22 mouse cellular contexts compared by ENCODE assay signal in the genomic region with DNA sequence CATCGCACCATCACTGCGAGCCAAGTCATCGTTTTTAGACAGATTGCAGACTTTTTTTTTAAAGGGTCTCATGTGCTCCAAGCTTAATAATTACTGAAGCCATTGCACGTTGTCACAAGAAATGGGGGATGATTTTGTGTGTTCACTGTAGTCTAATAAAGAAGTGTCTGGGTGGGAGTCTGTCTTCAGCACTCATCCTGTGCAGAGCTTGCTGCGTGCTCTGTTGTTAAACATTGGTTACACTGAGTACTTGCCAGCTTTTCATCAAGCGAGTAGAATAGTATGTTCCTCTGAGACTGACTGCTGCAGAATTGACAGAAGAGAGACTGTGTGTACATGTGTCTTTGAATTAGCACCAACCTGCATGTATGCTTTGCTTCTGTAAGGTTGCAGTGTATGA. TPM values are rescaled to one million over a fixed set of nuclear protein-coding genes. Genes with fewer than 3 reads are reported as not detected.
DNase-seq lines count a peak whose midpoint lies in the region; ATAC-seq and TF ChIP-seq lines count a peak whose summit lies in the region.
"Had no signal": no experiment of that assay in that cellular context is flagged by ENCODE, and none has a peak within 500 bp of the region (broad histone marks: within the 10 kb centered on the region; RNA-seq: fewer than 3 reads in every experiment).

No protein-coding gene starts in this region.

- TF ChIP-seq EP300 in heart, postnatal 0 days (IDR thresholded peaks at IDR 0.05; ENCODE audit: low read depth) = no peak

- no peaks in the 10 kb centered on the region for H3K27me3 ChIP-seq in heart, postnatal 0 days (ENCODE audit: control insufficient read depth, insufficient read depth, low read length)
- no peaks in the 10 kb centered on the region for H3K27me3 ChIP-seq in heart, embryonic 10.5 days (ENCODE audit: insufficient read depth, poor library complexity, severe bottlenecking)
- no peaks in the 10 kb centered on the region for H3K27me3 ChIP-seq in limb, embryonic 12.5 days
- H3K27me3 ChIP-seq in limb, embryonic 10.5 days (ENCODE audit: low read depth, poor library complexity, severe bottlenecking) = no peaks in the 10 kb centered on the region
- no peaks in the 10 kb centered on the region for H3K27me3 ChIP-seq in testis, adult 2 months (ENCODE audit: control insufficient read depth, insufficient read depth, low read length)
- H3K27me3 ChIP-seq: embryonic facial prominence, embryonic 13.5 days; liver, embryonic 13.5 days; neural tube, embryonic 13.5 days had no signal

- 70% methylated on average over 6 of the region's 6 CpGs for WGBS in heart, postnatal 0 days
- 92% methylated on average over 6 of the region's 6 CpGs for WGBS in heart, embryonic 10.5 days
- 83% methylated on average over 6 of the region's 6 CpGs for WGBS in limb, embryonic 12.5 days
- 93% methylated on average over 6 of the region's 6 CpGs for WGBS in limb, embryonic 10.5 days

- H3K9ac ChIP-seq in heart, postnatal 0 days (replicated peaks; ENCODE audit: low read depth, low read length) = no peak overlapping the region
- no peak overlapping the region for H3K9ac ChIP-seq in limb, embryonic 12.5 days (replicated peaks)
- H3K9ac ChIP-seq: embryonic facial prominence, embryonic 13.5 days; liver, embryonic 13.5 days; neural tube, embryonic 13.5 days had no signal

- ATAC-seq in heart, postnatal 0 days (ENCODE audit: insufficient read depth, low read depth) = no peak
- no peak for ATAC-seq in limb, embryonic 12.5 days (ENCODE audit: insufficient number of reproducible peaks, insufficient read depth, low FRiP score, low TSS enrichment, low read depth)
- ATAC-seq: midbrain, embryonic 16.5 days had no signal

- TF ChIP-seq POLR2A in testis, adult 2 months (IDR thresholded peaks at IDR 0.05; ENCODE audit: control insufficient read depth, low read depth, low read length) = no peak

- DNase-seq in heart, postnatal 0 days (ENCODE audit: low spot score) = no peak
- no peak for DNase-seq in heart, embryonic 10.5 days (ENCODE audit: low spot score)
- DNase-seq in limb, embryonic 10.5 days (ENCODE audit: low spot score) = no peak
- DNase-seq in testis, postnatal 10 days (ENCODE audit: low spot score) = no peak
- DNase-seq in cerebellum, adult 18-20 months = no peak
- DNase-seq: cerebellum, adult 8-10 months; gastrocnemius, postnatal 25 days; kidney, adult 11 months; kidney, postnatal 36 days; liver, embryonic 13.5 days; right cerebral cortex, postnatal 4 days; thymus, postnatal 25 days had no signal

- no peak overlapping the region for H3K4me3 ChIP-seq in heart, postnatal 0 days (ENCODE audit: low read depth, low read length)
- no peak overlapping the region for H3K4me3 ChIP-seq in heart, embryonic 10.5 days
- no peak overlapping the region for H3K4me3 ChIP-seq in limb, embryonic 12.5 days (replicated peaks)
- no peak overlapping the region for H3K4me3 ChIP-seq in limb, embryonic 10.5 days
- H3K4me3 ChIP-seq in testis, adult 2 months (ENCODE audit: control insufficient read depth, low read depth, low read length) = no peak overlapping the region
- H3K4me3 ChIP-seq: embryonic facial prominence, embryonic 13.5 days; liver, embryonic 13.5 days; neural tube, embryonic 13.5 days had no signal

- peaks cover 50% of the 10 kb centered on the region for H3K4me1 ChIP-seq in heart, postnatal 0 days (ENCODE audit: control insufficient read depth, insufficient read depth)
- peaks cover 33% of the 10 kb centered on the region for H3K4me1 ChIP-seq in heart, embryonic 10.5 days
- peaks cover 10% of the 10 kb centered on the region for H3K4me1 ChIP-seq in limb, embryonic 12.5 days (replicated peaks)
- H3K4me1 ChIP-seq in limb, embryonic 10.5 days = no peaks in the 10 kb centered on the region
- H3K4me1 ChIP-seq in testis, adult 2 months (ENCODE audit: control insufficient read depth, insufficient read depth, low read length) = no peaks in the 10 kb centered on the region; the same call in 1 of the 2 replicates

- H3K27ac ChIP-seq in heart, postnatal 0 days (ENCODE audit: low read depth) = peak overlapping the region; percentile 7; the same call in 1 of the 2 replicates
- no peak overlapping the region for H3K27ac ChIP-seq in heart, embryonic 10.5 days
- H3K27ac ChIP-seq in limb, embryonic 12.5 days = 0 out of 2 replicates have a peak overlapping the region, but pooled peaks have one; percentile 35
- no peak overlapping the region for H3K27ac ChIP-seq in limb, embryonic 10.5 days
- peak overlapping the region; percentile 53; the same call in 1 of the 2 replicates for H3K27ac ChIP-seq in testis, adult 2 months (ENCODE audit: control insufficient read depth, insufficient read depth, low read depth, low read length)
- H3K27ac ChIP-seq: embryonic facial prominence, embryonic 13.5 days; liver, embryonic 13.5 days; macrophage; neural tube, embryonic 13.5 days had no signal

- no peaks in the 10 kb centered on the region for H3K36me3 ChIP-seq in heart, postnatal 0 days (replicated peaks; ENCODE audit: control insufficient read depth, insufficient read depth, low read length)
- H3K36me3 ChIP-seq in heart, embryonic 10.5 days = no peaks in the 10 kb centered on the region
- H3K36me3 ChIP-seq in limb, embryonic 12.5 days = no peaks in the 10 kb centered on the region
- peaks cover 4% of the 10 kb centered on the region for H3K36me3 ChIP-seq in limb, embryonic 10.5 days
- no peaks in the 10 kb centered on the region for H3K36me3 ChIP-seq in testis, adult 2 months (ENCODE audit: control insufficient read depth, insufficient read depth, low read length)
- H3K36me3 ChIP-seq: embryonic facial prominence, embryonic 13.5 days; liver, embryonic 13.5 days; neural tube, embryonic 13.5 days had no signal

- H3K9me3 ChIP-seq in heart, postnatal 0 days (replicated peaks; ENCODE audit: control insufficient read depth, low read length) = no peaks in the 10 kb centered on the region
- H3K9me3 ChIP-seq in heart, embryonic 10.5 days = no peaks in the 10 kb centered on the region
- H3K9me3 ChIP-seq in limb, embryonic 12.5 days = no peaks in the 10 kb centered on the region
- no peaks in the 10 kb centered on the region for H3K9me3 ChIP-seq in limb, embryonic 10.5 days (replicated peaks)
- H3K9me3 ChIP-seq: embryonic facial prominence, embryonic 13.5 days; G1E; liver, embryonic 13.5 days; neural tube, embryonic 13.5 days had no signal

- H3K4me2 ChIP-seq in heart, postnatal 0 days (ENCODE audit: low read depth, low read length) = no peak overlapping the region
- H3K4me2 ChIP-seq in limb, embryonic 12.5 days = no peak overlapping the region
- H3K4me2 ChIP-seq: embryonic facial prominence, embryonic 13.5 days; heart, embryonic 11.5 days; liver, embryonic 13.5 days; neural tube, embryonic 13.5 days had no signal

- no peak for TF ChIP-seq CTCF in heart, postnatal 0 days (IDR thresholded peaks at IDR 0.05; ENCODE audit: low read depth)
- TF ChIP-seq CTCF in testis, adult 2 months (IDR thresholded peaks at IDR 0.05; ENCODE audit: control insufficient read depth, insufficient read depth, insufficient replicate concordance, low read depth, low read length) = no peak

RNA-seq across cellular contexts. Expression of a gene that starts 7.8 kb away (rescaled TPM):
- total RNA-seq in heart, postnatal 0 days (2014; rRNA removed; ENCODE audit: low replicate concordance) = 17.4 and 51.1 TPM in 2 replicates
- polyA plus RNA-seq in heart, postnatal 0 days (2015; fragmentation: Nextera tagmentation; extraction: Ambion mirVana) = 9.9 and 11.7 TPM in 2 replicates
- 11.5 and 12.5 TPM in 2 replicates for polyA plus RNA-seq in heart, embryonic 10.5 days (2016; fragmentation: Nextera tagmentation; extraction: Ambion mirVana)
- 15.9 and 18.2 TPM in 2 replicates for polyA plus RNA-seq in limb, embryonic 12.5 days (2016; fragmentation: Nextera tagmentation; extraction: Ambion mirVana)
- polyA plus RNA-seq in limb, embryonic 10.5 days (2016; fragmentation: Nextera tagmentation; extraction: Ambion mirVana) = 13.5 and 13.9 TPM in 2 replicates
- polyA plus RNA-seq in testis, adult 2 months (2012; rRNA removed) = 49.1 and 49.9 TPM in 2 replicates

RNA-seq across cellular contexts. Expression of a gene that starts 15.1 kb away (rescaled TPM):
- total RNA-seq in heart, postnatal 0 days (2014; rRNA removed; ENCODE audit: low replicate concordance) = not detected in 2 replicates
- polyA plus RNA-seq in heart, postnatal 0 days (2015; fragmentation: Nextera tagmentation; extraction: Ambion mirVana) = 0.37 and 0.44 TPM in 2 replicates
- polyA plus RNA-seq in heart, embryonic 10.5 days (2016; fragmentation: Nextera tagmentation; extraction: Ambion mirVana) = 0.31 and 0.40 TPM in 2 replicates
- 0.37 and 0.49 TPM in 2 replicates for polyA plus RNA-seq in limb, embryonic 12.5 days (2016; fragmentation: Nextera tagmentation; extraction: Ambion mirVana)
- polyA plus RNA-seq in limb, embryonic 10.5 days (2016; fragmentation: Nextera tagmentation; extraction: Ambion mirVana) = 0.36 and 0.46 TPM in 2 replicates
- 85.9 and 97.7 TPM in 2 replicates for polyA plus RNA-seq in testis, adult 2 months (2012; rRNA removed)
- total RNA-seq: adrenal gland, adult 18-20 months; gastrocnemius, postnatal 25 days; hematopoietic stem cell, adult 5-6 weeks had no signal
- polyA plus RNA-seq: G1E had no signal

RNA-seq across cellular contexts. Expression of a gene that starts 50.3 kb away (rescaled TPM):
- total RNA-seq in heart, postnatal 0 days (2014; rRNA removed; ENCODE audit: low replicate concordance) = 734 and 751 TPM in 2 replicates
- polyA plus RNA-seq in heart, postnatal 0 days (2015; fragmentation: Nextera tagmentation; extraction: Ambion mirVana) = 791 and 812 TPM in 2 replicates
- polyA plus RNA-seq in heart, embryonic 10.5 days (2016; fragmentation: Nextera tagmentation; extraction: Ambion mirVana) = 310 and 390 TPM in 2 replicates
- polyA plus RNA-seq in limb, embryonic 12.5 days (2016; fragmentation: Nextera tagmentation; extraction: Ambion mirVana) = 181 and 186 TPM in 2 replicates
- polyA plus RNA-seq in limb, embryonic 10.5 days (2016; fragmentation: Nextera tagmentation; extraction: Ambion mirVana) = 187 and 190 TPM in 2 replicates
- 43.5 and 52.8 TPM in 2 replicates for polyA plus RNA-seq in testis, adult 2 months (2012; rRNA removed)

RNA-seq across cellular contexts. Expression of a gene that starts 53.9 kb away (rescaled TPM):
- total RNA-seq in heart, postnatal 0 days (2014; rRNA removed; ENCODE audit: low replicate concordance) = 0.04 and 2.2 TPM in 2 replicates
- 0.85 and 1.1 TPM in 2 replicates for polyA plus RNA-seq in heart, postnatal 0 days (2015; fragmentation: Nextera tagmentation; extraction: Ambion mirVana)
- polyA plus RNA-seq in heart, embryonic 10.5 days (2016; fragmentation: Nextera tagmentation; extraction: Ambion mirVana) = 0.39 and 0.60 TPM in 2 replicates
- 0.24 and 0.28 TPM in 2 replicates for polyA plus RNA-seq in limb, embryonic 12.5 days (2016; fragmentation: Nextera tagmentation; extraction: Ambion mirVana)
- 0.05 and 0.13 TPM in 2 replicates for polyA plus RNA-seq in limb, embryonic 10.5 days (2016; fragmentation: Nextera tagmentation; extraction: Ambion mirVana)
- polyA plus RNA-seq in testis, adult 2 months (2012; rRNA removed) = 85.4 and 105 TPM in 2 replicates
- total RNA-seq: hematopoietic stem cell, adult 5-6 weeks had no signal
- polyA plus RNA-seq: G1E, macrophage had no signal

Comparison
In these comparisons a context has a peak if more than half of its experiments do, and no peak if none do; other contexts are left out.
1. H3K27ac ChIP-seq: peak in heart, postnatal 0 days (single experiment), limb, embryonic 12.5 days (single experiment) and testis, adult 2 months (single experiment); none in heart, embryonic 10.5 days (single experiment) and limb, embryonic 10.5 days (single experiment).
2. RNA of a gene that starts 15.1 kb away (polyA plus RNA-seq): 85.9 to 97.7 TPM in testis, adult 2 months; 0.37 to 0.49 TPM in limb, embryonic 12.5 days, 0.36 to 0.46 TPM in limb, embryonic 10.5 days, 0.31 to 0.40 TPM in heart, embryonic 10.5 days and 0.37 to 0.44 TPM in heart, postnatal 0 days; every median in the first group is over 10 times any median in the second.